Mouse (Mus musculus): ENCODE measurements around the gene Man1a. TPM values are rescaled to one million over a fixed set of nuclear protein-coding genes. Genes with fewer than 3 reads are reported as not detected.

Man1a gene
- polyA plus RNA-seq, 1 experiment, result 31.8 TPM

- no peaks in the 10 kb centered on the region for H3K4me1 ChIP-seq (ENCODE audit: control insufficient read depth, insufficient read depth, low read length)
- TF ChIP-seq CTCF (IDR thresholded peaks at IDR 0.05; ENCODE audit: borderline replicate concordance, insufficient read depth, low read length) (no peak), POLR2A (IDR thresholded peaks at IDR 0.05; ENCODE audit: low read depth, low read length) (no peak)
- H3K27ac ChIP-seq (ENCODE audit: insufficient read depth, low read length), result no peak overlapping the region
- no peak overlapping the region for H3K4me3 ChIP-seq (ENCODE audit: insufficient read depth, low read length)
These were observed 70.6 kb downstream of the Man1a start for GRCm38 (mm10) chr10:54005847-54006246.

DNA sequence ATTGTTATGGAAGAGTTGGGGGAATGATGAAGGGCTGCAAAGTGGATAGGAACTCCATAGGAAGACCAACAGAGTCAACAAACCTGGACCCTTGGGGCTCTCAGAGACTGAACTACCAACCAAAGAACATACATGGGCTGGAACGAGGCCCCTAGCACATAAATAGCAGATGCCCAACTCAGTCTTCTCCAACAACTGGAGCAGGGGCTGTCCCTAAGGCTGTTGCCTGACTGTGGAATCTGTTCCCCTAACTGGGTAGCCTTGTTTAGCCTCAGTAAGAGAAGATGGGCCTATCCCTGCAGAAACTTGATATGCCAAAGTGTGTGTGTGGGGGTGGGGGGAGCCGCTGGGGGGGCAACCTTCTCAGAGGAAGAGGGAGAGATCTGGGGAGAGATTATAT lies 73.5 kb downstream of the Man1a start:
- TF ChIP-seq POLR2A (IDR thresholded peaks at IDR 0.05; ENCODE audit: low read depth, low read length) (no peak), CTCF (IDR thresholded peaks at IDR 0.05; ENCODE audit: borderline replicate concordance, insufficient read depth, low read length) (no peak)
- H3K4me1 ChIP-seq (ENCODE audit: control insufficient read depth, insufficient read depth, low read length), result no peaks in the 10 kb centered on the region
- H3K4me3 ChIP-seq (ENCODE audit: insufficient read depth, low read length), result no peak overlapping the region

GRCm38 (mm10) chr10:53997301-53997700 lies 79.1 kb downstream of the Man1a start:
- Histone ChIP-seq H3K4me1 (ENCODE audit: control insufficient read depth, insufficient read depth, low read length) (no peaks in the 10 kb centered on the region), H3K27ac (ENCODE audit: insufficient read depth, low read length) (no peak overlapping the region), H3K4me3 (ENCODE audit: insufficient read depth, low read length) (no peak overlapping the region)
- TF ChIP-seq POLR2A (IDR thresholded peaks at IDR 0.05; ENCODE audit: low read depth, low read length) (no peak), CTCF (IDR thresholded peaks at IDR 0.05; ENCODE audit: borderline replicate concordance, insufficient read depth, low read length) (no peak)

More for the DNA sequence above, 73.5 kb downstream of the Man1a start:
- H3K27ac ChIP-seq (ENCODE audit: insufficient read depth, low read length), result no peak overlapping the region

- H3K4me1 ChIP-seq (ENCODE audit: control insufficient read depth, insufficient read depth, low read length), result no peaks in the 10 kb centered on the region
- TF ChIP-seq CTCF (IDR thresholded peaks at IDR 0.05; ENCODE audit: borderline replicate concordance, insufficient read depth, low read length) (no peak), POLR2A (IDR thresholded peaks at IDR 0.05; ENCODE audit: low read depth, low read length) (no peak)
- no peak overlapping the region for H3K27ac ChIP-seq (ENCODE audit: insufficient read depth, low read length)
- no peak overlapping the region for H3K4me3 ChIP-seq (ENCODE audit: insufficient read depth, low read length)
These were observed 80.2 kb downstream of the Man1a start for GRCm38 (mm10) chr10:53996216-53996615.

- Histone ChIP-seq H3K4me3 (ENCODE audit: insufficient read depth, low read length) (no peak overlapping the region), H3K27ac (ENCODE audit: insufficient read depth, low read length) (no peak overlapping the region), H3K4me1 (ENCODE audit: control insufficient read depth, insufficient read depth, low read length) (no peaks in the 10 kb centered on the region)
- no peak for TF ChIP-seq CTCF (IDR thresholded peaks at IDR 0.05; ENCODE audit: borderline replicate concordance, insufficient read depth, low read length)
- no peak for TF ChIP-seq POLR2A (IDR thresholded peaks at IDR 0.05; ENCODE audit: low read depth, low read length)
These were observed 81.8 kb downstream of the Man1a start for GRCm38 (mm10) chr10:53994591-53994990.

DNA sequence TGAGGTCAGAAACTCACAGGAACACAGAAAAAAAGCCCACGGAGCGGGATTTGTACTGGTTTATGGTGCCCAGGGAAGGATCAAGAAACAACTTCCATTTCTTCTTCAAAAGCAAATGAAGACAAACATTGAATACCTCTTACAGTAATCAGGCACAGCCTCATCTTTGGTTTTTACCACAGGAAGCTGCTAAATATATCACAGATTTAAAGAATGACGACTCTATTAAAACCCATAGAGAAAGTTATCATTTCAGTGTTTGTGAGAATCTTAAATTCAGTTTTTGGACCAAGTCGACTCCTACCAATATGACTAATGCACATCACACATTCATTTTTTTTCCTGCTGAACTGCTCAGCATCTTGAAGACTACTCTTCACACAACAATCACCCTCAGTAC lies 86.0 kb downstream of the Man1a start:
- Histone ChIP-seq H3K4me3 (ENCODE audit: insufficient read depth, low read length) (no peak overlapping the region), H3K27ac (ENCODE audit: insufficient read depth, low read length) (no peak overlapping the region), H3K4me1 (ENCODE audit: control insufficient read depth, insufficient read depth, low read length) (no peaks in the 10 kb centered on the region)
- TF ChIP-seq POLR2A (IDR thresholded peaks at IDR 0.05; ENCODE audit: low read depth, low read length) (no peak), CTCF (IDR thresholded peaks at IDR 0.05; ENCODE audit: borderline replicate concordance, insufficient read depth, low read length) (no peak)

GRCm38 (mm10) chr10:53984894-53985293 lies 91.5 kb downstream of the Man1a start:
- Histone ChIP-seq H3K4me3 (ENCODE audit: insufficient read depth, low read length) (no peak overlapping the region), H3K27ac (ENCODE audit: insufficient read depth, low read length) (no peak overlapping the region), H3K4me1 (ENCODE audit: control insufficient read depth, insufficient read depth, low read length) (no peaks in the 10 kb centered on the region)
- TF ChIP-seq CTCF (IDR thresholded peaks at IDR 0.05; ENCODE audit: borderline replicate concordance, insufficient read depth, low read length), result no peak
- no peak for TF ChIP-seq POLR2A (IDR thresholded peaks at IDR 0.05; ENCODE audit: low read depth, low read length)

DNA sequence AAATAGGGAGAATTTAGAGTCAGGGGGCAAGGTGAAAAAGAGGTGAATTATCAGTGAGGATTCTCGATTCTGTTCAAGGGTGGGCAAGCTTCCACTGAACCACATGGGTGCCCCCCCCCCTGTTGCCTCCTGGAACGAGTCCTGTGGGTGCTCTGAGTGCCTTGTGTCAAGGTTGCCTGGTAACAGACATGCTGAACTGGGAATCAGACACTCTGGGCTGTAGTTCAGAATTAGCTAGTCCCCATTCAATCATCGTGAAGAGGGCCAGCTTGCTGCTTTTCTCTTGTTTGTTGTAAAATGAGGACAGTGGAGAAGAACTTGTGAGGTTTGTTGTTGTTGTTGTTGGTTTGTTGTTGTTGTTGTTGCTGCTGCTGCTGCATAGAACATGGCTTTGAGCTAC lies 92.3 kb downstream of the Man1a start:
- no peak overlapping the region for H3K27ac ChIP-seq (ENCODE audit: insufficient read depth, low read length)
- H3K4me1 ChIP-seq (ENCODE audit: control insufficient read depth, insufficient read depth, low read length), result no peaks in the 10 kb centered on the region
- no peak for TF ChIP-seq CTCF (IDR thresholded peaks at IDR 0.05; ENCODE audit: borderline replicate concordance, insufficient read depth, low read length)
- TF ChIP-seq POLR2A (IDR thresholded peaks at IDR 0.05; ENCODE audit: low read depth, low read length), result no peak
- no peak overlapping the region for H3K4me3 ChIP-seq (ENCODE audit: insufficient read depth, low read length)

DNA sequence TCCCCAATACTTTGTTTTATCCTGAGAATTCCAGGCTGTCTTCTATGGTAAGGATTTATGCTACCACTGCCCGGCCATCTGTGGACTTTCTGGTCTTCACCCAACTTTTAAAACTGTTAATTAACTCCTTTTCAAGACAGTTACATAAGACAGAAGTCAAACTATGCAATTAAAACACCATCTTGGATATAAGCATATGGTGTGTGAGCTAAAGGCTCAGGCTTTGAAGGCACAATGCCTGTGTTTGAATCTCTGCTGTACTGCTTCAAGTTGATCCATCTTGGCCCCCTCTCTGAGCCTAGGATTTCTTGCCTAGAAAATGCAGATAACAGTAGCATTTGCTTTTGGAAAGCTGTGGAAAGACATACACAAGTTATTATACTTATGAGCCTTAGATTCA lies 97.8 kb downstream of the Man1a start:
- no peak for TF ChIP-seq CTCF (IDR thresholded peaks at IDR 0.05; ENCODE audit: borderline replicate concordance, insufficient read depth, low read length)
- no peak for TF ChIP-seq POLR2A (IDR thresholded peaks at IDR 0.05; ENCODE audit: low read depth, low read length)
- Histone ChIP-seq H3K27ac (ENCODE audit: insufficient read depth, low read length) (no peak overlapping the region), H3K4me1 (ENCODE audit: control insufficient read depth, insufficient read depth, low read length) (no peaks in the 10 kb centered on the region), H3K4me3 (ENCODE audit: insufficient read depth, low read length) (no peak overlapping the region)

DNA sequence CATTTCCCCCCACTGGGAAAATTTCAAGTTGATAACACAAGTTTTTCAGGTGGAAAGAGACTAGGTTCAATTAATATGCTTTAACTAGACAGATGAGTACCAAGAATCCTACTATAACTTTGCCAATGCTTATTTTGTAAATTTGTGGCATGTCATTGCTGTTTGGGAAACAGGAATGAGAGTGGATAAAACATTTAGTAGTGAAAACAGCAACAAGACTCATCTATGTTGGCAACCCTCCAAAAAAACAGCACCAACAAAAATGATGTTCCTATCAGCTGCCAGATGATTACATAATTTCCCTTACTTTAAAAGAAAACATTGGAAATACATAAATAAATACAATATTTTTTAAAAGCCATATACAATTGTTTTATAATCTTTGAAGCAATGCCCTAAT lies 102.2 kb downstream of the Man1a start:
- Histone ChIP-seq H3K4me3 (ENCODE audit: insufficient read depth, low read length) (no peak overlapping the region), H3K27ac (ENCODE audit: insufficient read depth, low read length) (no peak overlapping the region), H3K4me1 (ENCODE audit: control insufficient read depth, insufficient read depth, low read length) (no peaks in the 10 kb centered on the region)
- TF ChIP-seq POLR2A (IDR thresholded peaks at IDR 0.05; ENCODE audit: low read depth, low read length) (no peak), CTCF (IDR thresholded peaks at IDR 0.05; ENCODE audit: borderline replicate concordance, insufficient read depth, low read length) (no peak)

DNA sequence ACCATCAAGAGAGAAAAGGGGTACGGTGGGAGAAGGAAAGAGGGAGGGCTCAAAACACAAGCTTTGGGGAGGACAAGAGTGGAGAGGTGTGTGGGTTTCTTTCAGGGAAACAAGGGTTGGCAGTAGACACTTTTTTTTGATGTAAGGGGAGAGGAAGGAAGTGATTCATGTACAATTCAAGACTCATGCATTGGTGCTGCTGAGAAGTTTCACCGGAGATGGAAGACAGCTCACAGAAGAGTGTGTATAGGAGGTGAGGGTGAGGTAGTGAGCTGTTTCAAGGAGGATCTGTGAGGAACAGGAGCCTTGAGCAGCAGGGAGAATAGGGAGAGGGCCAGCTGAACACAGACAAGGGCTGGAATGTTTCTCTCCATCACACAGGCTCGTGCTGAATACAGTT lies 116.7 kb downstream of the Man1a start:
- Histone ChIP-seq H3K4me3 (ENCODE audit: insufficient read depth, low read length) (no peak overlapping the region), H3K4me1 (ENCODE audit: control insufficient read depth, insufficient read depth, low read length) (peaks cover 4% of the 10 kb centered on the region; the same call in 1 of the 2 replicates), H3K27ac (ENCODE audit: insufficient read depth, low read length) (no peak overlapping the region)
- TF ChIP-seq POLR2A (IDR thresholded peaks at IDR 0.05; ENCODE audit: low read depth, low read length), result no peak
- TF ChIP-seq CTCF (IDR thresholded peaks at IDR 0.05; ENCODE audit: borderline replicate concordance, insufficient read depth, low read length), result no peak

All from embryonic fibroblast, embryonic 13.5 days (primary cell).